Mouse (Mus musculus): Measurements from ENCODE around the gene Rtl5. TPM values are rescaled to one million over a fixed set of nuclear protein-coding genes. Genes with fewer than 3 reads are reported as not detected.

The Rtl5 gene
- polyA plus RNA-seq, 1 experiment from 2014 or later = 6.3 TPM

DNA sequence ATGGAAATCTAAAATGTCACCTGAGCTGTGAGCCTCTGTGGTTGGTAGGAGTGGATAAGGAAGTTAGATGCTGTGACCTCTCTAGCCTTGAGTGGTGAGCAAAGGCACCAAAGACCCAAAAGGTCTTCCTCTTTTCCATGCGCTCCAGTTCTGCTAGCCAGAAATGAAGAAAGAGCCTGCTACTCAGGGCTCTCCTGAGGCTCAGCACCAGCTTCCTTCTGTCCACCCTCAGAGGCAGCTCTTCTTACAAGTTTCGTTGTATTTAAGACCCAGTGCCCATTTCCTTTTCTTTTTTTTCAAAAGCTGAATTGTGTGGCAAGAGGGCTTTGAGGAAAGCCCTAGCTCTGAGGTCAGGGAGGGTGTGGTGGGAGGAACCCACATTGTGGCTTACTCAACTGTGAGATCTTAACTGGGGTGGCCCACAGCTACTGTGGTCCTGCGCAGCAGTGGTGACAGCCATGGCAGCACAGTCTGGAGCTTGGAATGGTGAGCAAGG is 34.2 kb downstream of the Rtl5 start:
- Histone ChIP-seq H3K27me3 (replicated peaks) (peaks cover 19% of the 10 kb centered on the region; the same call in 1 of the 2 replicates), H3K4me3 (replicated peaks) (no peak overlapping the region), H3K9ac (replicated peaks) (no peak overlapping the region), H3K9me3 (replicated peaks) (no peaks in the 10 kb centered on the region), H3K36me3 (no peaks in the 10 kb centered on the region), H3K4me2 (no peak overlapping the region), H3K27ac (replicated peaks) (no peak overlapping the region), H3K4me1 (no peaks in the 10 kb centered on the region; the same call in 1 of the 2 replicates)
- WGBS = 71% methylated on average over 3 of the region's 3 CpGs
- no peak for ATAC-seq (ENCODE audit: low FRiP score)

DNA sequence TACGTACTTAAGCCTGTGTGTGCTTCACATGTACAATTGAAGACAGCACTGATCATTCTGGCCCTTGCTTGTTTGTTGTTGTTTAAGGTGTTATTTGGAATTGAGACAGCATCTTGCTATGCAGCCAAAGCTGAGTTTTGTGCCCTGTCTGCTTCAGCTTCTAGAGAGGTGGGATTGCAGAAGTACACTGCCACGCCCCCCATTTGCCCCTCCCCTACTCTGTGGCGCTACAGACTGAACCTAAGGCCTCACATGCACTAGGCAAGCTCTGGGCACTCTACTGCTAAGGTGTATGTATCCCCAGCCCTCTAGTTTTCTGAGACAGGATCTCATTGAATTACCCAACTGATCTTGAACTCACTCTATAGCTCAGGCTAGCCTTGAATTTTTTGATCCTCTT is 35.4 kb downstream of the Rtl5 start:
- no peaks in the 10 kb centered on the region for H3K9me3 ChIP-seq (replicated peaks)
- ATAC-seq (ENCODE audit: low FRiP score) = no peak
- H3K36me3 ChIP-seq = no peaks in the 10 kb centered on the region
- H3K27me3 ChIP-seq (replicated peaks) = peaks cover 24% of the 10 kb centered on the region; the same call in 1 of the 2 replicates
- no peak overlapping the region for H3K27ac ChIP-seq (replicated peaks)
- H3K4me3 ChIP-seq (replicated peaks) = no peak overlapping the region
- no peak overlapping the region for H3K4me2 ChIP-seq
- no peaks in the 10 kb centered on the region; the same call in 1 of the 2 replicates for H3K4me1 ChIP-seq
- no peak overlapping the region for H3K9ac ChIP-seq (replicated peaks)
- WGBS = 50% methylated on average over 3 of the region's 3 CpGs

DNA sequence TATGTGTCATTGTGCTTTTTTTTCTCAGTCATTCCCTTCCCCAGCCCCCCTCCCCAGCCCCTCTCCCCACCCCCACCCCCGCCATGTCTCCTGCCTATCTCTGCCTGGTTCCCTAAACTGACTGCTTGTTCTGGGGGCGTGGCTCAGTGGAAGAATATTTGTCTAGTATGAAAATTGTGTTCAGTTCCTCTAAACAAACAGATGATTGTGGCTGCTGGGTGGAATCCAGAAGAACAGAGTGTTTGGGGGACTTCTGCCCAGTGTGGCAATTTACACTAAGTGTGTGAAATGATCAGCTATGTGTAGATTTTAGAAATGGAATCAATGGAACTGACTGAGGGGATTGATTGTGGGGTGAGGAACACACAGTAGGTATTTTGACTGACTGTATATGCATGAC is 37.5 kb downstream of the Rtl5 start:
- no peaks in the 10 kb centered on the region for H3K9me3 ChIP-seq (replicated peaks)
- peaks cover 24% of the 10 kb centered on the region; the same call in 1 of the 2 replicates for H3K27me3 ChIP-seq (replicated peaks)
- no peak overlapping the region for H3K27ac ChIP-seq (replicated peaks)
- no peak overlapping the region for H3K4me3 ChIP-seq (replicated peaks)
- H3K9ac ChIP-seq (replicated peaks) = no peak overlapping the region
- H3K4me1 ChIP-seq = no peaks in the 10 kb centered on the region; the same call in 1 of the 2 replicates
- no peak for ATAC-seq (ENCODE audit: low FRiP score)
- H3K4me2 ChIP-seq = no peak overlapping the region
- H3K36me3 ChIP-seq = no peaks in the 10 kb centered on the region
- WGBS = 80% methylated on average over 1 of the region's 2 CpGs

GRCm38 (mm10) chrX:102032431-102032830 is 38.7 kb downstream of the Rtl5 start:
- WGBS = 43% methylated on average over 8 of the region's 8 CpGs
- no peak overlapping the region for H3K27ac ChIP-seq (replicated peaks)
- no peak for ATAC-seq (ENCODE audit: low FRiP score)

GRCm38 (mm10) chrX:102031851-102032250 is 39.3 kb downstream of the Rtl5 start:
- Histone ChIP-seq H3K9ac (replicated peaks) (no peak overlapping the region), H3K4me3 (replicated peaks) (no peak overlapping the region), H3K36me3 (no peaks in the 10 kb centered on the region), H3K9me3 (replicated peaks) (no peaks in the 10 kb centered on the region), H3K4me2 (no peak overlapping the region), H3K27ac (replicated peaks) (no peak overlapping the region), H3K4me1 (no peaks in the 10 kb centered on the region; the same call in 1 of the 2 replicates), H3K27me3 (replicated peaks) (peaks cover 30% of the 10 kb centered on the region; the same call in 1 of the 2 replicates)
- WGBS = 53% methylated on average over 6 of the region's 6 CpGs
- no peak for ATAC-seq (ENCODE audit: low FRiP score)

More at GRCm38 (mm10) chrX:102032431-102032830, 38.7 kb downstream of the Rtl5 start:
- peaks cover 29% of the 10 kb centered on the region; the same call in 1 of the 2 replicates for H3K27me3 ChIP-seq (replicated peaks)
- no peaks in the 10 kb centered on the region for H3K9me3 ChIP-seq (replicated peaks)
- no peak overlapping the region for H3K4me3 ChIP-seq (replicated peaks)
- H3K4me2 ChIP-seq = no peak overlapping the region
- no peaks in the 10 kb centered on the region for H3K36me3 ChIP-seq
- no peaks in the 10 kb centered on the region; the same call in 1 of the 2 replicates for H3K4me1 ChIP-seq
- no peak overlapping the region for H3K9ac ChIP-seq (replicated peaks)

- Histone ChIP-seq H3K9me3 (replicated peaks) (no peaks in the 10 kb centered on the region), H3K36me3 (no peaks in the 10 kb centered on the region), H3K4me1 (no peaks in the 10 kb centered on the region), H3K4me2 (no peak overlapping the region), H3K9ac (replicated peaks) (no peak overlapping the region), H3K27ac (replicated peaks) (no peak overlapping the region), H3K27me3 (replicated peaks) (peaks cover 20% of the 10 kb centered on the region; the same call in 1 of the 2 replicates), H3K4me3 (replicated peaks) (no peak overlapping the region)
- ATAC-seq (ENCODE audit: low FRiP score) = no peak
- 85% methylated on average over 3 of the region's 3 CpGs for WGBS
These were observed 46.1 kb downstream of the Rtl5 start for GRCm38 (mm10) chrX:102024976-102025375.

- H3K4me3 ChIP-seq (replicated peaks) = no peak overlapping the region
- H3K27me3 ChIP-seq (replicated peaks) = peaks cover 36% of the 10 kb centered on the region; the same call in 1 of the 2 replicates
- no peaks in the 10 kb centered on the region for H3K9me3 ChIP-seq (replicated peaks)
- no peak overlapping the region for H3K9ac ChIP-seq (replicated peaks)
- no peaks in the 10 kb centered on the region for H3K4me1 ChIP-seq
- WGBS = 85% methylated on average over 7 of the region's 7 CpGs
- no peaks in the 10 kb centered on the region for H3K36me3 ChIP-seq
- H3K27ac ChIP-seq (replicated peaks) = no peak overlapping the region
- ATAC-seq (ENCODE audit: low FRiP score) = no peak
- H3K4me2 ChIP-seq = no peak overlapping the region
These were observed 51.4 kb downstream of the Rtl5 start for GRCm38 (mm10) chrX:102019471-102020240.

DNA sequence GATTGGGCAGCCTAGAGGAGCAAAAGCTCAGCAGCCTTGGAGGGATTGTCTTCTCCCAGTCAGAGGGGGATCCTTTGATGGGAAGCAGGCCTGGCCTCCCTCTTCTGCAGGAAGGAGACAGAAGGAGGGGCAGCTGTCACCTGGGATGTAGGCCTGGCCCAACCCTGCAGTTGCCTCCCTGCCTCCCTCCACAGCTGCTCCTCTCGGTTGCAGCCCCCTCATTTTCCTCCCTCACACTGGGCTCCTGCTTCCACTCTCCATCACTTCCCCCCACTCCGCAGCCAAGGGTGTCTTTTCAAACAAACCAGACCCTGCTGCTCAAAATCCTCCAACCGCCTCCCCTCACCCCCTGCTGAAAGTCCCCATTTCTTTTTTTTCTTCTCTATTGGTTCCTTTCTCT is 52.2 kb downstream of the Rtl5 start:
- Histone ChIP-seq H3K9me3 (replicated peaks) (no peaks in the 10 kb centered on the region), H3K4me3 (replicated peaks) (no peak overlapping the region), H3K4me1 (no peaks in the 10 kb centered on the region), H3K27ac (replicated peaks) (no peak overlapping the region), H3K9ac (replicated peaks) (no peak overlapping the region), H3K4me2 (no peak overlapping the region), H3K36me3 (no peaks in the 10 kb centered on the region), H3K27me3 (replicated peaks) (peaks cover 42% of the 10 kb centered on the region; the same call in 1 of the 2 replicates)
- no peak for ATAC-seq (ENCODE audit: low FRiP score)
- WGBS = 60% methylated on average over 3 of the region's 3 CpGs

DNA sequence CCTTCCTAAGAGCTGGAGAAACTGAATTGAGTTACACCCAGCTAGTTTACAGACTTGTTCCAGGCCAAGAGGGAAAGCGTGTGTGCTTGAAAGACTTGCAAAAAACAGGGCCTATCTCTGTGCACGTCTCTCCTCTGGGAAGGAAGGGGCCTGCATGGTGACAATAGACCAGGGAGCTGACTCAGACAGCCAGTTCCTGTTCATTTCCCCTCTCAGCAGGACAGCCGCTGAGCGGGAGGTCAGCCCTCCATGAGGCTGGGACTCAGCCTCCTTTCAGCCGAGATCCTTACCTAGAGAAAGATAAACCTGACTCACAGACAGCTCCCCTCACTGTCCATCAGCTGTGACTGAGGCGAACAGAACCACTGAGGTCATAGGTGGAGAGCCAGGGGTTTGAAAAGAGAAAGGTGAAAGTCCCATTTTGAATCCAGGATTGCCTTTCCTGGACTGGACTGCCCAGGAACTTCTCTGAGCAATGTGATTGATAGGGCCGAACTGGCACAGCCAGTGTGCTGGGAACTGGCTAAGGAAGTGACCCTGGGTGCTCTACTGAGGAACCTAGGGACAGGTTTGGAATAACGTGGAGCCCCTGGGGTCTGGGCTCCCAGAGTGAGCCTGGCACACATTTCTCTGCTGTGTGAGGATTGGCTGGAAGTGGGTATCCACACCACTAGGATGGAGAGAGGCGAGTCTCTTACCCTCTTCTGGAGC is 53.7 kb downstream of the Rtl5 start:
- WGBS = 42% methylated on average over 9 of the region's 9 CpGs
- Histone ChIP-seq H3K4me2 (no peak overlapping the region), H3K4me3 (replicated peaks) (no peak overlapping the region), H3K9me3 (replicated peaks) (no peaks in the 10 kb centered on the region), H3K27ac (replicated peaks) (no peak overlapping the region), H3K36me3 (no peaks in the 10 kb centered on the region), H3K4me1 (no peaks in the 10 kb centered on the region), H3K27me3 (replicated peaks) (peaks cover 37% of the 10 kb centered on the region; the same call in 1 of the 2 replicates), H3K9ac (replicated peaks) (no peak overlapping the region)
- ATAC-seq (ENCODE audit: low FRiP score) = no peak

Measured in neural tube, embryonic 15.5 days (tissue).